Mouse (Mus musculus) CH12.LX (cell line): ENCODE measurements around the gene Slc22a22.
"Not testable (repeated sequence)": the region's sequence is repeated elsewhere in the genome, so short reads cannot be mapped to it uniquely, and the experiment has no call there.

Experiments
- CHD1 ChIP-seq: IDR thresholded peaks from 2 replicates; pipeline ENCODE4 v1.6.1; 2012; ENCODE audit warnings: low read depth, low read length, improper control_type of control experiment, inconsistent platforms
- CTCF ChIP-seq, 2 experiments: IDR thresholded peaks in 1 of 2; conservative IDR thresholded peaks in 1 of 2; 2 replicates each; pipeline ENCODE4 v1.5.1; 2011 to 2012; ENCODE audit warnings: low read depth in 2 of 2, low read length in 2 of 2, improper control_type of control experiment in 1 of 2, inconsistent platforms in 1 of 2, mild to moderate bottlenecking in 1 of 2, moderate library complexity in 1 of 2
- E2F4 ChIP-seq: IDR thresholded peaks from 2 replicates; pipeline ENCODE4 v1.6.1; 2011; ENCODE audit warnings: low read depth, low read length, improper control_type of control experiment; ENCODE audit not compliant: insufficient replicate concordance
- EP300 ChIP-seq: IDR thresholded peaks from 2 replicates; pipeline ENCODE4 v1.6.1; 2011; ENCODE audit warnings: low read length, improper control_type of control experiment
- JUND ChIP-seq: conservative IDR thresholded peaks from 2 replicates; pipeline ENCODE4 v1.6.1; 2011; ENCODE audit warnings: low read depth, low read length, improper control_type of control experiment
- MAX ChIP-seq: IDR thresholded peaks from 2 replicates; pipeline ENCODE4 v1.6.1; 2011; ENCODE audit warnings: low read length, improper control_type of control experiment
- MXI1 ChIP-seq: IDR thresholded peaks from 2 replicates; pipeline ENCODE4 v1.6.1; 2011; ENCODE audit warnings: mild to moderate bottlenecking, low read depth, low read length, improper control_type of control experiment
- NELFE ChIP-seq: IDR thresholded peaks from 2 replicates; pipeline ENCODE4 v1.6.1; 2011; ENCODE audit warnings: low read depth, low read length, improper control_type of control experiment
- POLR2A ChIP-seq: IDR thresholded peaks from 2 replicates; pipeline ENCODE4 v1.6.1; 2011; ENCODE audit warnings: low read depth, mild to moderate bottlenecking, improper control_type of control experiment, low read length
- RAD21 ChIP-seq: IDR thresholded peaks from 2 replicates; pipeline ENCODE4 v1.6.1; 2011; ENCODE audit warnings: low read depth, mild to moderate bottlenecking, low read length, improper control_type of control experiment, moderate library complexity
- RCOR1 ChIP-seq: conservative IDR thresholded peaks from 2 replicates; pipeline ENCODE4 v1.6.1; 2012; ENCODE audit warnings: low read depth, mild to moderate bottlenecking, inconsistent platforms, low read length, improper control_type of control experiment
- USF2 ChIP-seq: conservative IDR thresholded peaks from 2 replicates; pipeline ENCODE4 v1.6.1; 2011; ENCODE audit warnings: low read depth, low read length, improper control_type of control experiment
- ZKSCAN1 ChIP-seq: IDR thresholded peaks from 2 replicates; pipeline ENCODE4 v1.6.1; 2012; ENCODE audit warnings: low read depth, inconsistent platforms, low read length, improper control_type of control experiment, borderline replicate concordance

GRCm38 (mm10) chr15:57240061-57240460 lies 237.4 kb downstream of the Slc22a22 start:
- TF ChIP-seq POLR2A; RCOR1; USF2; CTCF (conservative IDR thresholded peaks at IDR 0.05 in 1 of 2, IDR thresholded peaks at IDR 0.05 in 1 of 2; ENCODE audit: low read depth in 2 of 2, low read length in 2 of 2); ZKSCAN1; EP300; MAX; JUND; E2F4; CHD1; RAD21; MXI1; NELFE: not testable (repeated sequence)
